Comparison of ENCODE assay signal across 29 mouse cellular contexts in genomic region chrX:142747428-142747827, GRCm38 (mm10).
DNase-seq lines count a peak whose midpoint lies in the region; ATAC-seq and TF ChIP-seq lines count a peak whose summit lies in the region.
"Had no signal": no experiment of that assay in that cellular context is flagged by ENCODE, and none has a peak within 500 bp of the region (broad histone marks: within the 10 kb centered on the region; RNA-seq: fewer than 3 reads in every experiment).

No protein-coding gene starts in this region.

- H3K9ac ChIP-seq in heart, postnatal 0 days (replicated peaks; ENCODE audit: low read depth, low read length): no peak overlapping the region
- no peak overlapping the region for H3K9ac ChIP-seq in MEL (ENCODE audit: control insufficient read depth, low read depth, low read length, poor library complexity, severe bottlenecking)
- no peak overlapping the region for H3K9ac ChIP-seq in kidney, embryonic 15.5 days
- H3K9ac ChIP-seq: embryonic facial prominence, embryonic 12.5 days; forebrain, embryonic 13.5 days; hindbrain, embryonic 12.5 days; liver, embryonic 12.5 days; lung, embryonic 14.5 days; neural tube, embryonic 15.5 days; stomach, embryonic 15.5 days had no signal

- H3K4me1 ChIP-seq in heart, postnatal 0 days (ENCODE audit: control insufficient read depth, insufficient read depth): no peaks in the 10 kb centered on the region
- peaks cover 0 to 5% of the 10 kb centered on the region in 2 experiments; a peak in 1 of 4 replicates for H3K4me1 ChIP-seq in MEL (ENCODE audit: control insufficient read depth in 1 of 2, insufficient read depth in 2 of 2, low read length in 2 of 2)
- no peaks in the 10 kb centered on the region for H3K4me1 ChIP-seq in kidney, embryonic 15.5 days
- H3K4me1 ChIP-seq: embryonic facial prominence, embryonic 12.5 days; forebrain, embryonic 13.5 days; hindbrain, embryonic 12.5 days; limb, embryonic 10.5 days; liver, embryonic 12.5 days; neural tube, embryonic 15.5 days; stomach, embryonic 15.5 days had no signal

- no peak for TF ChIP-seq POLR2A in MEL (IDR thresholded peaks at IDR 0.05; ENCODE audit: control insufficient read depth in 1 of 2, insufficient read depth in 1 of 2, low read depth in 1 of 2, low read length in 2 of 2, poor library complexity in 1 of 2)

- no peaks in the 10 kb centered on the region for H3K79me2 ChIP-seq in MEL (ENCODE audit: control insufficient read depth, insufficient read depth, low read length, poor library complexity)

- no peak for DNase-seq in heart, postnatal 0 days (ENCODE audit: low spot score)
- no peak for DNase-seq in heart, adult 18-20 months
- DNase-seq in 3T3-L1 (ENCODE audit: low read depth, low spot score) (peak; percentile 19), MEL (ENCODE audit: low read depth, low spot score) (peak; percentile 70)
- no peak for DNase-seq in ovary, postnatal 14 days (ENCODE audit: low spot score)
- DNase-seq: adrenal gland, adult 8-10 months; cerebellum, adult 8-10 months; gastrocnemius, postnatal 25 days; kidney, adult 8-10 months; kidney, postnatal 25 days; layer of hippocampus, adult 9-11 months; lung, embryonic 14.5 days; midbrain, embryonic 14.5 days; right cerebral cortex, postnatal 14 days; spleen, adult 18-20 months; thymus, postnatal 25 days had no signal

- no peaks in the 10 kb centered on the region for H3K36me3 ChIP-seq in heart, postnatal 0 days (replicated peaks; ENCODE audit: control insufficient read depth, insufficient read depth, low read length)
- peaks cover 2% of the 10 kb centered on the region in 2 experiments for H3K36me3 ChIP-seq in MEL (ENCODE audit: control insufficient read depth in 1 of 2, insufficient read depth in 2 of 2, low read length in 2 of 2)
- peaks cover 5% of the 10 kb centered on the region; the same call in 1 of the 2 replicates for H3K36me3 ChIP-seq in kidney, embryonic 15.5 days
- H3K36me3 ChIP-seq: embryonic facial prominence, embryonic 12.5 days; hindbrain, embryonic 12.5 days; neural tube, embryonic 15.5 days; stomach, embryonic 15.5 days had no signal

- no peak for ATAC-seq in heart, postnatal 0 days (ENCODE audit: insufficient read depth, low read depth)
- 0 out of 2 replicates have a peak, but pooled peaks have one; percentile 34 for ATAC-seq in megakaryocyte-erythroid progenitor cell, adult 5-6 weeks (replicated peaks; ENCODE audit: low FRiP score, low TSS enrichment, poor library complexity, severe bottlenecking)
- ATAC-seq in kidney, embryonic 15.5 days (replicated peaks; ENCODE audit: low FRiP score): no peak
- ATAC-seq: forebrain, embryonic 13.5 days; liver, embryonic 12.5 days had no signal

- TF ChIP-seq CTCF in heart, postnatal 0 days (IDR thresholded peaks at IDR 0.05; ENCODE audit: low read depth): peak; percentile 16
- TF ChIP-seq CTCF in MEL (IDR thresholded peaks at IDR 0.05 in 2 of 3, conservative IDR thresholded peaks at IDR 0.05 in 1 of 3; ENCODE audit: control insufficient read depth in 1 of 3, insufficient read depth in 1 of 3, low read depth in 2 of 3, low read length in 3 of 3, poor library complexity in 1 of 3, severe bottlenecking in 1 of 3): peak in 2 of 3 experiments; percentile 27 to 67; a peak in 3 of 6 replicates

- TF ChIP-seq EP300 in heart, postnatal 0 days (IDR thresholded peaks at IDR 0.05; ENCODE audit: low read depth): no peak
- no peak for TF ChIP-seq EP300 in MEL (IDR thresholded peaks at IDR 0.05; ENCODE audit: low read depth in 1 of 2, low read length in 2 of 2)

- no peaks in the 10 kb centered on the region for H3K27me3 ChIP-seq in heart, postnatal 0 days (ENCODE audit: control insufficient read depth, insufficient read depth, low read length)
- H3K27me3 ChIP-seq in MEL (ENCODE audit: control insufficient read depth in 1 of 2, insufficient read depth in 2 of 2, low read length in 2 of 2): no peaks in the 10 kb centered on the region
- peaks cover 28% of the 10 kb centered on the region for H3K27me3 ChIP-seq in kidney, embryonic 15.5 days
- H3K27me3 ChIP-seq: embryonic facial prominence, embryonic 12.5 days; forebrain, embryonic 13.5 days; liver, embryonic 12.5 days; stomach, embryonic 15.5 days had no signal

- H3K9me3 ChIP-seq in heart, postnatal 0 days (replicated peaks; ENCODE audit: control insufficient read depth, low read length): no peaks in the 10 kb centered on the region
- no peaks in the 10 kb centered on the region for H3K9me3 ChIP-seq in MEL (replicated peaks; ENCODE audit: insufficient read depth, low read length)
- no peaks in the 10 kb centered on the region for H3K9me3 ChIP-seq in kidney, embryonic 15.5 days (replicated peaks)
- H3K9me3 ChIP-seq: embryonic facial prominence, embryonic 12.5 days; forebrain, embryonic 13.5 days; G1E; hindbrain, embryonic 12.5 days; limb, embryonic 10.5 days; liver, embryonic 12.5 days; neural tube, embryonic 15.5 days; stomach, embryonic 15.5 days had no signal

- H3K27ac ChIP-seq in heart, postnatal 0 days (ENCODE audit: low read depth): no peak overlapping the region
- no peak overlapping the region for H3K27ac ChIP-seq in MEL (ENCODE audit: control insufficient read depth, low read depth, low read length)
- H3K27ac ChIP-seq in kidney, embryonic 15.5 days: no peak overlapping the region
- H3K27ac ChIP-seq: embryonic facial prominence, embryonic 12.5 days; forebrain, embryonic 13.5 days; hindbrain, embryonic 12.5 days; left cerebral cortex, adult 2 months; limb, embryonic 10.5 days; liver, embryonic 12.5 days; neural tube, embryonic 15.5 days; stomach, embryonic 15.5 days had no signal

- no peak overlapping the region for H3K4me3 ChIP-seq in heart, postnatal 0 days (ENCODE audit: low read depth, low read length)
- H3K4me3 ChIP-seq in MEL (ENCODE audit: control insufficient read depth in 1 of 2, insufficient read depth in 1 of 2, low read depth in 2 of 2, low read length in 2 of 2): no peak overlapping the region
- H3K4me3 ChIP-seq in kidney, embryonic 15.5 days (replicated peaks): no peak overlapping the region
- H3K4me3 ChIP-seq: embryonic facial prominence, embryonic 12.5 days; erythroblast, embryonic 14.5 days; forebrain, embryonic 13.5 days; hindbrain, embryonic 12.5 days; left cerebral cortex, adult 2 months; limb, embryonic 10.5 days; liver, embryonic 12.5 days; myocyte; neural tube, embryonic 15.5 days; stomach, embryonic 15.5 days had no signal

- TF ChIP-seq RAD21 in MEL (IDR thresholded peaks at IDR 0.05; ENCODE audit: low read depth, low read length): peak; percentile 72

- no peak overlapping the region for H3K4me2 ChIP-seq in heart, postnatal 0 days (ENCODE audit: low read depth, low read length)
- H3K4me2 ChIP-seq in kidney, embryonic 15.5 days: no peak overlapping the region
- H3K4me2 ChIP-seq: embryonic facial prominence, embryonic 12.5 days; forebrain, embryonic 13.5 days; hindbrain, embryonic 12.5 days; liver, embryonic 12.5 days; lung, embryonic 14.5 days; neural tube, embryonic 15.5 days; stomach, embryonic 15.5 days had no signal

TF ChIP-seq in MEL, 35 proteins besides CTCF, POLR2A, EP300 and RAD21:
- TF ChIP-seq SMC3 (IDR thresholded peaks at IDR 0.05; ENCODE audit: low read depth, low read length) (peak; percentile 66), NRF1 (IDR thresholded peaks at IDR 0.05; ENCODE audit: insufficient read depth, low read depth, low read length, poor library complexity, severe bottlenecking) (no peak)
TF ChIP-seq in MEL: peak in this region for 1.

Comparison
In these comparisons a context has a peak if more than half of its experiments do, and no peak if none do; other contexts are left out.
1. DNase-seq: peak in 3T3-L1 (single experiment) and MEL (single experiment); none in heart, postnatal 0 days (single experiment), heart, adult 18-20 months (0 of 2) and ovary, postnatal 14 days (single experiment).